Mouse (Mus musculus) cerebellum, postnatal 14 days (tissue): ENCODE measurements around the gene Krba1.

Source experiments
- DNase-seq, 2 experiments: peaks; one replicate each; pipeline ENCODE4 v3.0.0; 2021; ENCODE audit warnings: mixed read lengths in 2 of 2

Krba1 gene

DNA sequence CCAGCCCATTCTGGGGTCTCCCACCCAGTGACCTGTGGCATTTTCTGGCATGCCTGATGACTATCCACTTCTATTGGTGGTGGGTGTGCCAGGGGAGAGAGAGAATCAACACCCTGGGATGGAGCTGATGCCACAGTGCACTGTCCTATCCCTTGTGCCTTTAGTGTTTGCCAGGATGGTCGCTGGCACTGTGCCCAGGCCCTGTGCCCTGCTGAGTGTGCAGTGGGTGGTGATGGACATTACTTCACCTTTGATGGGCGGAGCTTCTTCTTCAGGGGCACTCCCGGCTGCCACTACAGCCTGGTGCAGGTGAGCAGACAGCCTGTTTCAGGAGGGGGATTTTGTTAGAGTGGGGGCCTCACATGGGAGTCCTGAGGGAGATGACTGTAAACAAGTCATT is 57.4 kb downstream of the Krba1 start:
- DNase-seq: no peak

DNA sequence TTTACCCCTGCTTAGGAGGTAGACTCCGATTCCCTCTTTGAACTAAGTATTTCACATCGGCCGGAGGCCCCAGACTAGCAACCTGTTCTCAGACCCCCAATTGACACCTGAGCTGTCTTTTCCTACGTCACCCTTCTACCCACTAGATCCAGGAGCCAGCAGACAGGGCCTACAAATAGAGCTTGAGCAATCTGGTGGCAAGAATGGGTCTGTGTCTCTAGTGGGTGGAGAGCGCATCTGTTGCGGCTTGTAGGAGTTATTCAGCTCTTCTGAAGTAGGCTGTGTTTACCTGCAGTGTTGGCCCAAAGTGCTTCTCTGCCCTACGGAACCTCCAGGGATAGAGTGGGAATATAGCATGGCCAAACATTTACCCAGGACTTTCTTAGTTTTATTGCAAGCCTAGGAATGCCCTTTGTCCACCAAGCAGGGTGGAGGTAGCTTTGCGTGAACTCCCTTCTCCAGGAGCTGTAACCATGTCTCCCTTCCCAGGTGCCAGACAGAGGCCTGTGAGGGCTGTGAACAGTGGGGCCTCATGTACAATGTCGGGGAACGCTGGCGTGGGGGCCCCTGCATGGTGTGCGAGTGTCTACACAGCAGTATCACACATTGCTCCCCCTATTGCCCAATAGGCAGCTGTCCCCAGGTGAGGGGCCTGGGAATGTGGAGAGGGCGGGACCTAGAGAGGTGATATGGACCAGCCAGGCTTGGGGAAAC is 69.7 kb downstream of the Krba1 start:
- DNase-seq: no peak

DNA sequence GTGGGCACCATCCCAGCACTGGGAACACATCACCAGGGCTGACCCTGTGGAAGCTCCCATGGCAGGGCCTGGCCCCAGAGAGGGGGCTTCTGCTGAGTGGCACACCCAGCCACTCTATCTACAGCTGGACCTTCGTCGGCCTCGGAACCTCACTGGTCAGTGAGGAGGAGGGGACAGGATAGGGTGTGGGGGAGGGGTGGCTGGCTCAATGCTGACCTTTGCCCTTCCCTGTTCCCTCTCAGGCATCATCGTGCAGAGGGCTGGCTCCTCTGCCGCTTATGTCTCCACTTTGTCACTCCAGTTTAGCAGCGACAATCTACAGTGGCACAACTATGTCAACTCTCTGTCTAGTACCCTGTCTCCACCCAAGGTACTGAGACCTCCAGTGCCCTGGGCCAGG is 71.3 kb downstream of the Krba1 start:
- no peak for DNase-seq

DNA sequence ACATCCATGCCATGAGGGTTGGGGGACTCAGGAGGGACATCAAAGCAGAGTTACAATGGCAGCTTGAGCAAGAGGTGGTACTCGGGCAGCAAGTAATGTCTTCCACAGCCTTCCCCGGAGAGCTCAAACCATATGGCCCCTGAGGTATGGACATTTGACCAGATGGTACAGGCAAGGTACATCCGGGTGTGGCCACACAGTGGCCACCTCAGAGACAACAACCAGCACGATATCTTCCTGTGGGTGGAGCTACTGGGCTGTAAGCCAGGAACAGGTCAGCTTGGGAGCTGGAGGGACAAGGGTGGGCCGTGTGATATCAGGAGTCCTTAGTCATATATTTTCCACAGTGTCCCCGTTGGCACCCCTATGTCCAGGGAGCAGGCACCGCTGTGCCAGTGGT is 72.1 kb downstream of the Krba1 start:
- no peak for DNase-seq
